Mouse (Mus musculus): ENCODE measurements at regions not wholly inside any gene's neighbourhood (a gene's known extent, or its start where the extent isn't known, plus 50 kb on each side); places are given as distances from the start of the nearest gene placed in this dataset.

DNA sequence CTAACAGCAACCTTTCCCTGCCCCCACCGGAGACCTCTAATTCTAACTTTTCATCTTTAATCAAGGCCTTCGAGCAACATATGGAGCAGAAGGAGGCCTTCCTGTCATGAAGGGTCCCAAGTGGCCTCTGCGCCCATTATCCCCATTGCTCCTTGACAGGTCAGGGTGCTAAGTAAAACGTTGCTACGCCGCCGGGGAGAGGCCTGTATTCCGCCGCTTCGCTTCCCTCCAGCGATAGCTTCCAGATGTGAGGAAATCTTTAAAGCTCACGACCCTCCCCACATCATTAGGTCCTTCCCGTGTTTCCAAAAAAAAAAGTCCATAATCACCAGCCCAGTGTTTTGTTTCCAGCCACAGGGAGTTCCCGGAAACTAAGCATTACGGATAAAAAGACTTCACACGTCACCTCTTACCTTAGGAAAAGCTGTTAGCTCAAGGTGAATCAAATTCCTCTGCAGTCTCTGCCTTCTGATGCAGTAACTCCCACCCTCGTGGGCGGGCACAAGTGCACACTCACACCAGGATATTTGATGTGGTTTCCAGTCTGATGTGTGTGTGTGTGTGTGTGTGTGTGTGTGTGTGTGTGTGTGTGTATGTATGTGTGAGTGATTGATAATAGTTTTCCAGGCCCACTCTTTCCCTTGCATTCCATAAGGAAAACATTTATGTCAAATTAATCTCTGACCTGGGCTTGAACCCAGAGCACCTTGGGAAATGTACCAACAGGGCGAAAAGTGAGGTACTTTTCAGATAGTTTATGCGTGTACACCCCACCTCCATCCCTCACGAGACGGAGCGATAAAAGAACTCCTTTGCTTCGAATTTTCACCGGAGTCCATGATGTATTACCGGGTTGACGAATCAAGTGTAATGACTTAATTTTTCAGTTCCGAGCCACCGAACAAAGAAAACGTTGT lies 107.5 kb downstream of the Gm45692 start:
- DNase-seq (ENCODE audit: low spot score), result no peak

GRCm38 (mm10) chr8:26227529-26227895 lies 108.2 kb downstream of the Gm45692 start:
- no peak for DNase-seq (ENCODE audit: low spot score)

DNA sequence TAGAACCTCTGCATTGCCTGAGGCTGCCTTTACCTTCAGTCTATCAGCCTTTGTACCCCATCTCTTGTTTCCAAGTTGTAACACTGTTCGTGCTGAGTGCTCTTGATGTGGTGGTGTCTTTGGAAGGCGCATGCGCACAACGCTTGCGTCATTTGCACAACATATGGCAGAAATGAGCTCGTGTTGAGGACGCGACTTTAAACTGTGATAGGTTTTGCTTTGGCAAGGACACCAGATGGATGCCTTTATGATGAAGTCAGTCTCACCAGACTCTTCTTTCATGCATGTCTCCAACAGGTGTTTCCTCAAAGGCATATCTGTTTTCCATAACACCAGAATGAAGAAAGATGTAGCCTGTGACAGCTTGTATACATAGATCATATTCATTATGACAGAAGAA lies 110.2 kb downstream of the Gm45692 start:
- no peak for DNase-seq (ENCODE audit: low spot score)

- DNase-seq (ENCODE audit: low spot score), result no peak
These were observed 119.7 kb downstream of the Gm45692 start for GRCm38 (mm10) chr8:26239075-26239474.

DNA sequence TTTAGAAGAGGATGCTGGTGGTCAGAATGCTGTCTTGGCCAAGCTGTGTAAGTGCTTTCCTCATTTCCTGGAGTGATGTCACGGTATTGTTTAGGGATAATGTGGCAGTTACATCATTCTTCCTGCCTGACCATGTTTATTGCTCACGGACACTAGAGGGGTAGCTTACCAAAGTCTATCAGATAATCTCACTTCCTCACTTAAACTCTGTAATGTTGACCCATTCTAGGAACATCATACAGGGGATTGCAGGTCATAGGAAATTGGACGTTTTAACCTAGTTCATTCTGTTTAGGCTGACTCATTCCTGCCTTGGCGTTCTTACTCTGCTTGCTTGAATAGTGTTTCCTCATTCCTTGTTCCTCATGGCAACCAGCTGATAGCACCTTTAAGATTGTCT lies 120.3 kb downstream of the Gm45692 start:
- DNase-seq (ENCODE audit: low spot score), result no peak

- no peak for DNase-seq (ENCODE audit: low spot score)
These were observed 124.4 kb downstream of the Gm45692 start for GRCm38 (mm10) chr8:26243743-26244142.

GRCm38 (mm10) chr8:26244308-26244707 lies 125.0 kb downstream of the Gm45692 start:
- DNase-seq (ENCODE audit: low spot score), result no peak

GRCm38 (mm10) chr8:26255191-26255669 lies 135.9 kb downstream of the Gm45692 start:
- no peak for DNase-seq (ENCODE audit: low spot score)

DNA sequence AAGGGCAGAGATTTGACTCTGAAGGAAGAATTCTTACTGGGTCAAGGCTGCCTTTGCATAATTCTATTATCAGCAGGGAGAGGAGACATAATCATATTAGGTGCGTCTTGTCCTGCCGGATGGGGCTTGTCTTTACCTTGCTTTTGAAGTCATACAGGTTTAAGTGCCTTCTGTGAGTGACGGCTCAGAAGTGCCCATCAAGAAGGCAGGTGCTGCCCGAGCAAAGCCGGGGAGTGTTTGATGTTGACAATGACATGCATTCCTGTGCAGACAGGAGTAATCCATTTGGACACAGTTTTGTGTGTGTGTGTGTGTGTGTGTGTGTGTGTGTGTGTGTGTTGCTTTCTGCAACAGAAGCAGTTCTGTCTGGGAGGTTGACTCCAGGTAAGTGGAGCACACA lies 141.0 kb downstream of the Gm45692 start:
- DNase-seq (ENCODE audit: low spot score), result no peak

DNA sequence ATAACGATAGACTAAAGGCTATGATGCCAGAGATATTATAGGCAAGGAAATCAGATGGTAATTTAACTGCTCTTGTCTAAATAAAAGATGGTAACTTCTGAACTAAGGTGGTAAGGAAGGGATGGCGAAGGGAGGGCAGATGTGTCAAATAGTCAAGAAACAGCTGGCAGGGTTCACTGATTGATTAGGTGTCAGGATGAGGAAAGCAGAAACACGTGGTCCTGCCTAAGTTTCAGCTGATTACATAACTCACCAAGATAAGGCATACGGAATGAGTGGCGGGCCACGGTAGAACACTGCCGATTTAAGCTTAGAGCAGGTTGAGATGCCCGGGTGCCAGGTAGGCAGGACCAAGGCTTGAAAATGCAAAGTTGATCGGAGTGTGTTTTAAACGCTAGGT lies 143.2 kb downstream of the Gm45692 start:
- DNase-seq (ENCODE audit: low spot score), result no peak

- DNase-seq (ENCODE audit: low spot score), result no peak
These were observed 145.6 kb downstream of the Gm45692 start for GRCm38 (mm10) chr8:26264869-26265321.

- DNase-seq (ENCODE audit: low spot score), result no peak
These were observed 146.0 kb downstream of the Gm45692 start for GRCm38 (mm10) chr8:26265366-26265765.

DNA sequence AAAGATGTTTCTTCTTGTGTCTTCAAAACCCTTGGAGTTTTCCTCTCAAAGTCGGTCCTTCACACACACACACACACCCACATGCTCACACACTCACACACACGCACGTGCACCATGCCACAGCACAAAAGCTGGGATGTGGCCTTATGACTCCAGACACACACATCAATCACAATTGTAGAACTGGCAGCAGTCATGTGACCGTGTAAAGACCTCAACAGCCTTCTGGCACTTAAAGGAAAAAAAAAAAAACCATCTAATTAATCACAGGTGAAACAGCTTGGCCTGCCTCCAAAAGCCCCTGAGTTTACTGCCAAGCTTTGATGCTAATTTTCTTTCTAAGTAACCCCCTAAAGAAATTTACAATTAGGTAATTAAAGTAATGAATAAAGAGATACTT lies 147.1 kb downstream of the Gm45692 start:
- no peak for DNase-seq (ENCODE audit: low spot score)

DNA sequence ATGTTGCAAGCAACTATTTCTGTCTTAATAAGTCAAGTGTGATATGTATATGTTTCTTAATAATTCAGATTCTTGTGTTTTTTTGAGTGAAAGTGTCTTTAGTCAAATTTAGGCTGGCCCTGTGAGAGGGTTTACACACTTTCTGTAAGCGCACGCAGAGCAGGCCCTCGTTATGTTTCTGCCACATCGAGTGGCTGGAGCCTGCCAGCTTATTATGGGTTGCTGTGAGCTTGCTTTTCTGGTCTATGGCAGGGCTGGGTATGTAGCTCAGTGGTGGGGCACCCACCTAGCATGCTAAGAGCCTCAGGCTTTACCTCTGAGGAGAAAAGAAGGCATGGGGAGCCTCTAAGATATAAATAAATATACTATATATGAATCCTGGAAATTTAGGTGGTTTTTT lies 148.2 kb downstream of the Gm45692 start:
- no peak for DNase-seq (ENCODE audit: low spot score)

GRCm38 (mm10) chr8:26268751-26269415 lies 149.5 kb downstream of the Gm45692 start:
- peak; percentile 31 for DNase-seq (ENCODE audit: low spot score)

DNA sequence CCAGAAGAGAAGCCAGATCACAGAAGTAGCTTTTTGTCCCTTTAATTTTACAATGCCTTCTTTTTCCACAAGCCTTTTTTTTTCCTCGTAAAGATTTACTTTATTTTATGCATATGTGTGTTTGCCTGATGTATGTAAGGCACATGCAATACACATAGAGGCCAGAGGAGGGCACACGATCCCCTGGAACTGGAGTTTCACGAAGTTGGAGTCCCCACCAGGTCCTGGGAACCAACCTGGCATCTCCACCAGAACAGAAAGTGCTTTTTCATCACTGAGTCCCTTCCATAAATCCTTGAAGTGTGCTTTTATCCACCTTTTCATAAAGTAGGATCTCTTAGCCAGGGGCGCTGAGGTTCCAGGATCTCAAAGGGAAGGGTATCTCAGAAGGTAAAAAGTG lies 152.8 kb downstream of the Gm45692 start:
- no peak for DNase-seq (ENCODE audit: low spot score)

- no peak for DNase-seq (ENCODE audit: low spot score)
These were observed 153.5 kb downstream of the Gm45692 start for GRCm38 (mm10) chr8:26272675-26273414.

DNA sequence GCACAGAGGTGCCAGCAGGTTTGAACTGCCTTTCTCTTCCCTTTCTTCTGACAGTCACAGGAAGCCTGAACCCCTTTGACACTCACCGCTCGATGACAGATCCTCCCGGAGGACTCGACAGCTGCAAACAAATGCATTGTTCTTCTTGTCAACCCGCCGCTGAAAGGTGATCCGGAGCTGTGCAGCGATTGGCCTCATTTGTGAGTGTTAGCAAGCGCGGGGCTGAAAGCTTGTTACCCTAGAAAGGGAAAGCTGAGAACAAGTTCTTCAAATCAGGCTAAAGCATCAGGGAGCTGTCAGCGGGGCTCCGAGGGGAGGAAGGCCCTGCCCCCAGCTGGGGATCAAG lies 154.1 kb downstream of the Gm45692 start:
- no peak for DNase-seq (ENCODE audit: low spot score)

DNA sequence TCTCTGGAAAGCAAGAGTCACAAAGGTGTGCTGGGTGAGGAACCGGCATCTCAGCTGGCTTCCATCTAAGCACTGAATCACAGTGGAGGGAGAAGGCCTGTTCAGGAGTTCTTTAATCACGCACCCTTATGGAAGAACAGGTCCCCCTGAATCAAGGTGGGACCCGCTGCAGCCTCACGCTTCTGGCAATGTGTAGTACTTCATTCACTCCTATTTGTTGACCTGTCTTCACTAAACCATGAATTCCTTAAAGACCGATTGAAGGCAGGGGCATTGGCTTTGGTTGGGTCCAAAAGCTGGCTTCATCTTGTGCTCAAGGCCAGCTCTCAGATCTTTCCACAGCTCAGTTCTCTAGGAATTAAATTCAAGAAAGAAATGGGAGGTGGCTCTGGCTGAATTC lies 154.5 kb downstream of the Gm45692 start:
- DNase-seq (ENCODE audit: low spot score), result no peak

- DNase-seq (ENCODE audit: low spot score), result no peak
These were observed 155.1 kb downstream of the Gm45692 start for GRCm38 (mm10) chr8:26274481-26274880.

DNA sequence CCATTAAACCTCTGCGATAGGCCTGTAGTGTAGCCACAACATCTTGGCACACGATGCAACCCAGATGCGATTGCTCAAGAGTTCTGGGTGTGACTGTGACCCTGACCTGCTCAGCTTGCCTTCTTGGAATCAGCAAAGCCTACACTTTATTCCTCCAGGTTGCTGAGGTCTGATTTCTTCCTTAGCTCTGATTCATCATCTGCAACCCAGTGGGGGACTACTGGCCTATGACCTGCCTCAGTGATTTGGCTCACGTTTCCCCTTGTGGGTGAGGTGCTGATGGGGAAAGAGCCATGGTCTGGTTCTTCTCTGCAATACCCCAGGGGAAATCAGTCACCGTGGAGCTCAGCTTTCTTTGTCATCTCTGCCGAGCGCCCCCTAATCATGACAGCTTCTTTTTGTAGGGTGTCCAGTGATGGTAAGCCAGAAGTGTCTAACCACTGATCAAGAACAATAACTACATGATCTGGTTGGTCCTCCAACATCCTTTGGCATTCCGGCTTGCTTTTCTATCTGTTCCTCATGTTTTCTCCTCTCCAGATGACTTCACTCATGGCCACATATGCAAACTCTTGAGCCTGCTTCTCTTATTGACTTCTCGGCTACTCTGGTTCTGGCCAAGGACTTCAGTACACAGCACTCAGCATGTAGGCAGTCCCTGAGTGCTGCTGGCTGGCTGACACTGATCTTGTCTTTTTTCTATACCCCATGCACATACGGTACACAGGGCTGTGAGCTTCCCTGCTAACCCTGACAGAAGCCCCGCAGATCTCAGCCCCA lies 163.0 kb downstream of the Gm45692 start:
- DNase-seq (ENCODE audit: low spot score), result peak; percentile 63

Measured in gastrocnemius, adult 18-20 months (tissue).